Mouse (Mus musculus) neural tube, embryonic 13.5 days (tissue): ENCODE measurements around the gene Cd276. TPM values are rescaled to one million over a fixed set of nuclear protein-coding genes. Genes with fewer than 3 reads are reported as not detected.
A peak's percentile ranks its signal among the peaks of the same experiment; 100 is the strongest.
"Not testable (repeated sequence)": the region's sequence is repeated elsewhere in the genome, so short reads cannot be mapped to it uniquely, and the experiment has no call there.

Experiments
- ATAC-seq: fragments of 200-750 bp; cut with Nextera tagmentation; 2 replicates; pipeline ENCODE4 v1.8.0; 2017; ENCODE audit warnings: low read depth, mild to moderate bottlenecking, moderate TSS enrichment, moderate library complexity
- H3K27ac ChIP-seq: fragments of 300-500 bp; sonication (generic); replicated peaks from 2 replicates; pipeline ENCODE4 v1.5.1; 2015; ENCODE audit warnings: moderate library complexity, mild to moderate bottlenecking, inconsistent platforms
- H3K27me3 ChIP-seq: fragments of 300-500 bp; sonication (generic); 2 replicates; pipeline ENCODE4 v1.6.1; 2015; ENCODE audit warnings: mild to moderate bottlenecking, inconsistent platforms
- H3K36me3 ChIP-seq: fragments of 300-500 bp; sonication (generic); 2 replicates; pipeline ENCODE4 v1.6.1; 2015; ENCODE audit warnings: mild to moderate bottlenecking, inconsistent platforms
- H3K4me1 ChIP-seq: fragments of 300-500 bp; sonication (generic); replicated peaks from 2 replicates; pipeline ENCODE4 v1.6.1; 2015; ENCODE audit warnings: inconsistent platforms
- H3K4me2 ChIP-seq: fragments of 300-500 bp; sonication (generic); 2 replicates; pipeline ENCODE4 v1.6.1; 2015; ENCODE audit warnings: inconsistent platforms, mild to moderate bottlenecking, moderate library complexity
- H3K4me3 ChIP-seq: fragments of 300-500 bp; sonication (generic); 2 replicates; pipeline ENCODE4 v1.5.1; 2015; ENCODE audit warnings: mild to moderate bottlenecking, inconsistent platforms
- H3K9ac ChIP-seq: fragments of 300-500 bp; sonication (generic); 2 replicates; pipeline ENCODE4 v1.6.1; 2015; ENCODE audit warnings: moderate library complexity, mild to moderate bottlenecking, inconsistent platforms
- H3K9me3 ChIP-seq: fragments of 300-500 bp; sonication (generic); 2 replicates; pipeline ENCODE4 v1.6.1; 2016; ENCODE audit warnings: inconsistent platforms
- WGBS: fragments of 180-500 bp; shearing (Covaris S2); methylation state at CpG from one replicate; pipeline ENCODE4 v1.1.7; 2015; 5-methylcytosine and 5-hydroxymethylcytosine counted together
- polyA plus RNA-seq: library from polyadenylated mRNA; unstranded; fragments of >200 nt; fragmentation: Nextera tagmentation; extraction: Ambion mirVana; gene quantifications from 2 replicates; pipeline ENCODE4 v1.2.1, GENCODE M21; 2015

Gene Cd276
- polyA plus RNA-seq: 40.7 and 42.1 TPM in 2 replicates

- ATAC-seq: peak; percentile 77
- Histone ChIP-seq H3K27ac (peak within 1 kb of the TSS; percentile 99), H3K4me3 (peak within 1 kb of the TSS; percentile 92), H3K27me3 (no peaks in the 10 kb centered on the region), H3K9ac (peak within 1 kb of the TSS; percentile 98), H3K4me1 (peaks cover 38% of the 10 kb centered on the region), H3K4me2 (peak within 1 kb of the TSS; percentile 87), H3K36me3 (no peaks in the 10 kb centered on the region), H3K9me3 (no peaks in the 10 kb centered on the region)
- under 1% methylated on average over 63 of the region's 68 CpGs for whole genome bisulfite sequencing
Observed at GRCm38 (mm10) chr9:58554908-58555684, at the start of gene Cd276. Gene Cd276 (minus strand): TSS chr9:58555437.

GRCm38 (mm10) chr9:58595313-58595712 lies 40.1 kb upstream of the Cd276 start:
- Histone ChIP-seq H3K4me2 (no peak overlapping the region), H3K36me3 (no peaks in the 10 kb centered on the region), H3K4me3 (no peak overlapping the region), H3K9me3 (no peaks in the 10 kb centered on the region), H3K4me1 (peaks cover 4% of the 10 kb centered on the region; the same call in 1 of the 2 replicates), H3K9ac (no peak overlapping the region), H3K27ac (no peak overlapping the region), H3K27me3 (no peaks in the 10 kb centered on the region)
- ATAC-seq: no peak
- WGBS: 96% methylated on average over 1 of the region's 1 CpGs

GRCm38 (mm10) chr9:58588657-58589056 lies 33.4 kb upstream of the Cd276 start:
- H3K4me2 ChIP-seq: no peak overlapping the region
- peaks cover 20% of the 10 kb centered on the region for H3K4me1 ChIP-seq
- H3K36me3 ChIP-seq: no peaks in the 10 kb centered on the region
- H3K27ac ChIP-seq: no peak overlapping the region
- WGBS: 91% methylated on average over 4 of the region's 4 CpGs
- no peak overlapping the region for H3K4me3 ChIP-seq
- H3K27me3 ChIP-seq: no peaks in the 10 kb centered on the region
- no peaks in the 10 kb centered on the region for H3K9me3 ChIP-seq
- no peak for ATAC-seq
- no peak overlapping the region for H3K9ac ChIP-seq

GRCm38 (mm10) chr9:58584323-58584722 lies 29.1 kb upstream of the Cd276 start:
- no peak for ATAC-seq
- H3K27ac ChIP-seq: no peak overlapping the region
- H3K4me2 ChIP-seq: peak overlapping the region; percentile 76
- no peak overlapping the region for H3K9ac ChIP-seq
- no peak overlapping the region for H3K4me3 ChIP-seq
- no peaks in the 10 kb centered on the region for H3K9me3 ChIP-seq
- peaks cover 28% of the 10 kb centered on the region for H3K4me1 ChIP-seq
- H3K27me3 ChIP-seq: no peaks in the 10 kb centered on the region
- H3K36me3 ChIP-seq: no peaks in the 10 kb centered on the region
- WGBS: 65% methylated on average over 1 of the region's 1 CpGs

GRCm38 (mm10) chr9:58583267-58583641 lies 28.0 kb upstream of the Cd276 start:
- ATAC-seq: no peak
- Histone ChIP-seq H3K4me2 (peak overlapping the region; percentile 76), H3K4me1 (peaks cover 28% of the 10 kb centered on the region), H3K27me3 (no peaks in the 10 kb centered on the region), H3K9ac (peak overlapping the region; percentile 99), H3K36me3 (no peaks in the 10 kb centered on the region), H3K9me3 (no peaks in the 10 kb centered on the region), H3K27ac (peak overlapping the region; percentile 98), H3K4me3 (peak overlapping the region; percentile 92)
- under 1% methylated on average over 8 of the region's 8 CpGs for WGBS

- peak; percentile 77 for ATAC-seq
- Histone ChIP-seq H3K9ac (peak overlapping the region; percentile 99), H3K4me1 (peaks cover 28% of the 10 kb centered on the region), H3K36me3 (no peaks in the 10 kb centered on the region), H3K27ac (peak overlapping the region; percentile 98), H3K4me2 (peak overlapping the region; percentile 76), H3K27me3 (no peaks in the 10 kb centered on the region), H3K9me3 (no peaks in the 10 kb centered on the region), H3K4me3 (peak overlapping the region; percentile 92)
- WGBS: under 1% methylated on average over 42 of the region's 42 CpGs
Observed at GRCm38 (mm10) chr9:58582581-58583266, 27.5 kb upstream of the Cd276 start.

GRCm38 (mm10) chr9:58581958-58582540 lies 26.8 kb upstream of the Cd276 start, which contains the start of gene Nptn:
Gene Nptn (plus strand): TSS chr9:58582240.
- H3K4me1 ChIP-seq: peaks cover 28% of the 10 kb centered on the region
- H3K9ac ChIP-seq: peak within 1 kb of the TSS; percentile 99
- no peaks in the 10 kb centered on the region for H3K36me3 ChIP-seq
- peak within 1 kb of the TSS; percentile 92 for H3K4me3 ChIP-seq
- no peaks in the 10 kb centered on the region for H3K9me3 ChIP-seq
- H3K27me3 ChIP-seq: no peaks in the 10 kb centered on the region
- ATAC-seq: peak; percentile 98
- peak within 1 kb of the TSS; percentile 98 for H3K27ac ChIP-seq
- peak within 1 kb of the TSS; percentile 76 for H3K4me2 ChIP-seq
- under 1% methylated on average over 54 of the region's 56 CpGs for WGBS

- peak overlapping the region; percentile 83 for H3K27ac ChIP-seq
- WGBS: 35% methylated on average over 8 of the region's 8 CpGs
- no peaks in the 10 kb centered on the region for H3K9me3 ChIP-seq
- H3K9ac ChIP-seq: peak overlapping the region; percentile 68
- no peaks in the 10 kb centered on the region for H3K36me3 ChIP-seq
- peaks cover 28% of the 10 kb centered on the region for H3K4me1 ChIP-seq
- no peak for ATAC-seq
- no peaks in the 10 kb centered on the region for H3K27me3 ChIP-seq
- peak overlapping the region; percentile 60 for H3K4me2 ChIP-seq
- peak overlapping the region; percentile 92 for H3K4me3 ChIP-seq
Observed at GRCm38 (mm10) chr9:58581283-58581930, 26.2 kb upstream of the Cd276 start.

GRCm38 (mm10) chr9:58580453-58581195 lies 25.4 kb upstream of the Cd276 start:
- H3K9me3 ChIP-seq, H3K4me2 ChIP-seq, H3K27ac ChIP-seq, H3K36me3 ChIP-seq, H3K4me3 ChIP-seq, H3K27me3 ChIP-seq, ATAC-seq, H3K9ac ChIP-seq: not testable (repeated sequence)
- 81% methylated on average over 10 of the region's 10 CpGs for WGBS
- peaks cover 26% of the 10 kb centered on the region for H3K4me1 ChIP-seq

GRCm38 (mm10) chr9:58578669-58579068 lies 23.4 kb upstream of the Cd276 start:
- Histone ChIP-seq H3K4me1 (peaks cover 12% of the 10 kb centered on the region), H3K36me3 (no peaks in the 10 kb centered on the region), H3K27ac (no peak overlapping the region), H3K27me3 (no peaks in the 10 kb centered on the region), H3K9me3 (no peaks in the 10 kb centered on the region), H3K9ac (no peak overlapping the region), H3K4me3 (no peak overlapping the region), H3K4me2 (no peak overlapping the region)
- ATAC-seq: no peak
- 30% methylated on average over 3 of the region's 3 CpGs for WGBS

GRCm38 (mm10) chr9:58571001-58571400 lies 15.8 kb upstream of the Cd276 start:
- Histone ChIP-seq H3K27ac (no peak overlapping the region), H3K4me3 (no peak overlapping the region), H3K9ac (no peak overlapping the region), H3K4me2 (no peak overlapping the region), H3K36me3 (no peaks in the 10 kb centered on the region), H3K4me1 (no peaks in the 10 kb centered on the region), H3K27me3 (no peaks in the 10 kb centered on the region), H3K9me3 (no peaks in the 10 kb centered on the region)
- WGBS: 100% methylated on average over 1 of the region's 1 CpGs
- ATAC-seq: no peak
